Mouse (Mus musculus): ENCODE measurements around the gene Itgb5. TPM values are rescaled to one million over a fixed set of nuclear protein-coding genes. Genes with fewer than 3 reads are reported as not detected.

The Itgb5 gene
- polyA plus RNA-seq, 1 experiment = 144 TPM

DNA sequence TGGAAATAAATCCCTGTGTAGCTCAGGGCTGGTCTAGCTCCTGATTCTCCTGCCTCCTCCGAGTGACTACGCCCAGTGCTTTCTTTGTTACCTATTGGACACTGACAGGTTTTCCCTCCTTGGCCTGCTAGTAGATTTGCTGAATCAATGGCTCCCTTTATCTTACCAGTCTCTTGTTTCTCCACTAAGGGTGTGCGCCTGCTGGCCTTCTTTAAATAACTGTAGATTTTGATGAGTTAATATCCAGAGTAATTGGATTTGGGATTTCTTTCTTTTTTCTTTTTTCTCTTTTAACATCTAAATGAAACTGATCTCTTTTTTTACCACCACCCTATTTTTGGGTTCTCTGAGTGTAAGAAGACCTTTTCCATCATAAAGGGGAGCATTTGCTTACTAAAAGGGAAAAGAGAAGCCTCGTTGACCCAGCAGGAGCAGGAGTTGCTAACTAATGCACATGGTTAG lies 14.7 kb downstream of the Itgb5 start:
- DNase-seq = no peak
- TF ChIP-seq POLR2A (IDR thresholded peaks at IDR 0.05; ENCODE audit: borderline replicate concordance, extremely low read depth, low read depth, low read length) (no peak), CTCF (IDR thresholded peaks at IDR 0.05; ENCODE audit: insufficient read depth, low read length) (no peak)
- no peak overlapping the region for H3K4me3 ChIP-seq (replicated peaks; ENCODE audit: extremely low read depth, low read depth, low read length)
- H3K4me1 ChIP-seq (ENCODE audit: control insufficient read depth, insufficient read depth, low read length) = no peaks in the 10 kb centered on the region
- 77% methylated on average over 4 of the region's 4 CpGs for WGBS

DNA sequence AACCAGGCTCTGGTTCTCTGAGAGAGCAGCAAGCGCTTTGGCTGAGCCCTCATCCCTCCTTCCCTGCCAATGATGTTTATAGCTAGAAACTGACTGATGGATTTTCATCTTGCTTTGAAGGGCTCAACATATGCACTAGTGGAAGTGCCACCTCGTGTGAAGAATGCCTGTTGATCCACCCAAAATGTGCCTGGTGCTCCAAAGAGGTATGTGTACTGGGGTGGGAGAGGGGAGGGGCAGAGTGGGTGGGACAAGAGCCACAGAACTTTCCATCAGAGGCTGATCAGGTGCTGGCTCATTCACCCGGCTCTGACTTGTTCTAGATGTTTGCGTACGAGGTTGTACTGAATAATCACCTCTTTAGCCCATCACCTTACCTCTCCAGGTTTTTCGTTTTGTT lies 15.4 kb downstream of the Itgb5 start:
- Histone ChIP-seq H3K4me3 (replicated peaks; ENCODE audit: extremely low read depth, low read depth, low read length) (no peak overlapping the region), H3K4me1 (ENCODE audit: control insufficient read depth, insufficient read depth, low read length) (no peaks in the 10 kb centered on the region)
- 77% methylated on average over 6 of the region's 6 CpGs for WGBS
- no peak for DNase-seq
- TF ChIP-seq POLR2A (IDR thresholded peaks at IDR 0.05; ENCODE audit: borderline replicate concordance, extremely low read depth, low read depth, low read length) (no peak), CTCF (IDR thresholded peaks at IDR 0.05; ENCODE audit: insufficient read depth, low read length) (no peak)

- Histone ChIP-seq H3K4me3 (replicated peaks; ENCODE audit: extremely low read depth, low read depth, low read length) (no peak overlapping the region), H3K4me1 (ENCODE audit: control insufficient read depth, insufficient read depth, low read length) (no peaks in the 10 kb centered on the region)
- no peak for DNase-seq
- TF ChIP-seq CTCF (IDR thresholded peaks at IDR 0.05; ENCODE audit: insufficient read depth, low read length) (no peak), POLR2A (IDR thresholded peaks at IDR 0.05; ENCODE audit: borderline replicate concordance, extremely low read depth, low read depth, low read length) (no peak)
These were observed 23.8 kb downstream of the Itgb5 start for GRCm38 (mm10) chr16:33853271-33853670.

- WGBS = 67% methylated on average over 2 of the region's 2 CpGs
- DNase-seq = no peak
- Histone ChIP-seq H3K4me1 (ENCODE audit: control insufficient read depth, insufficient read depth, low read length) (no peaks in the 10 kb centered on the region), H3K4me3 (replicated peaks; ENCODE audit: extremely low read depth, low read depth, low read length) (no peak overlapping the region)
- TF ChIP-seq CTCF (IDR thresholded peaks at IDR 0.05; ENCODE audit: insufficient read depth, low read length) (no peak), POLR2A (IDR thresholded peaks at IDR 0.05; ENCODE audit: borderline replicate concordance, extremely low read depth, low read depth, low read length) (no peak)
These were observed 29.3 kb downstream of the Itgb5 start for GRCm38 (mm10) chr16:33858766-33859165.

GRCm38 (mm10) chr16:33859380-33859779 lies 29.9 kb downstream of the Itgb5 start:
- Histone ChIP-seq H3K4me3 (replicated peaks; ENCODE audit: extremely low read depth, low read depth, low read length) (no peak overlapping the region), H3K4me1 (ENCODE audit: control insufficient read depth, insufficient read depth, low read length) (no peaks in the 10 kb centered on the region)
- TF ChIP-seq POLR2A (IDR thresholded peaks at IDR 0.05; ENCODE audit: borderline replicate concordance, extremely low read depth, low read depth, low read length) (no peak), CTCF (IDR thresholded peaks at IDR 0.05; ENCODE audit: insufficient read depth, low read length) (no peak)
- DNase-seq = no peak
- 59% methylated on average over 5 of the region's 5 CpGs for WGBS

- WGBS = 45% methylated on average over 14 of the region's 14 CpGs
- DNase-seq = peak; percentile 25
- H3K4me3 ChIP-seq (replicated peaks; ENCODE audit: extremely low read depth, low read depth, low read length) = no peak overlapping the region
These were observed 30.7 kb downstream of the Itgb5 start for GRCm38 (mm10) chr16:33859988-33860700.

DNA sequence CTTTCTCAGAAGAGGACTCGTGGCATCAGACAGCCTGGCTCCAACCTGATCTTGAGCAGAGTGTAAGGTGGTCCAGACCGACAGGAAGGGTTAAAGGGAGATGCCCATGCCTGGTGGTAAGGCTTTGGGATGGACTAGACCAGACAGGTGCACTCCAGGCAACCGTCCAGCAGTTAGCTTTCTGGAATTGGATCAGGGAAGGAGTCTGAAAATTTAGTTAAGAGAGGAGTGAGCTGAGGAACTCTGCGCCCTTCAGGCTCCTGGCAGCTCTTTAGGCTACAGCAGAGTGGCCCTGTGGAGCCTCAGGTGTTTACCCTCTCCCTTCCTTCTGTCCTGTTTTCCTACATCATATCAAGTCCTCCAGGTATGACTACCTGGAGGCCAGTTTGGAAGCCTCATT lies 32.9 kb downstream of the Itgb5 start:
- TF ChIP-seq CTCF (IDR thresholded peaks at IDR 0.05; ENCODE audit: insufficient read depth, low read length) (no peak), POLR2A (IDR thresholded peaks at IDR 0.05; ENCODE audit: borderline replicate concordance, extremely low read depth, low read depth, low read length) (no peak)
- DNase-seq = no peak
- Histone ChIP-seq H3K4me1 (ENCODE audit: control insufficient read depth, insufficient read depth, low read length) (no peaks in the 10 kb centered on the region), H3K4me3 (replicated peaks; ENCODE audit: extremely low read depth, low read depth, low read length) (no peak overlapping the region)
- 77% methylated on average over 4 of the region's 4 CpGs for WGBS

More at GRCm38 (mm10) chr16:33859988-33860700, 30.7 kb downstream of the Itgb5 start:
- no peaks in the 10 kb centered on the region for H3K4me1 ChIP-seq (ENCODE audit: control insufficient read depth, insufficient read depth, low read length)
- TF ChIP-seq POLR2A (IDR thresholded peaks at IDR 0.05; ENCODE audit: borderline replicate concordance, extremely low read depth, low read depth, low read length) (no peak), CTCF (IDR thresholded peaks at IDR 0.05; ENCODE audit: insufficient read depth, low read length) (peak; percentile 44; the same call in 1 of the 2 replicates)

GRCm38 (mm10) chr16:33863208-33863751 lies 33.8 kb downstream of the Itgb5 start:
- Histone ChIP-seq H3K4me3 (replicated peaks; ENCODE audit: extremely low read depth, low read depth, low read length) (no peak overlapping the region), H3K4me1 (ENCODE audit: control insufficient read depth, insufficient read depth, low read length) (no peaks in the 10 kb centered on the region)
- DNase-seq = no peak
- WGBS = 77% methylated on average over 5 of the region's 5 CpGs
- TF ChIP-seq POLR2A (IDR thresholded peaks at IDR 0.05; ENCODE audit: borderline replicate concordance, extremely low read depth, low read depth, low read length) (no peak), CTCF (IDR thresholded peaks at IDR 0.05; ENCODE audit: insufficient read depth, low read length) (no peak)

DNA sequence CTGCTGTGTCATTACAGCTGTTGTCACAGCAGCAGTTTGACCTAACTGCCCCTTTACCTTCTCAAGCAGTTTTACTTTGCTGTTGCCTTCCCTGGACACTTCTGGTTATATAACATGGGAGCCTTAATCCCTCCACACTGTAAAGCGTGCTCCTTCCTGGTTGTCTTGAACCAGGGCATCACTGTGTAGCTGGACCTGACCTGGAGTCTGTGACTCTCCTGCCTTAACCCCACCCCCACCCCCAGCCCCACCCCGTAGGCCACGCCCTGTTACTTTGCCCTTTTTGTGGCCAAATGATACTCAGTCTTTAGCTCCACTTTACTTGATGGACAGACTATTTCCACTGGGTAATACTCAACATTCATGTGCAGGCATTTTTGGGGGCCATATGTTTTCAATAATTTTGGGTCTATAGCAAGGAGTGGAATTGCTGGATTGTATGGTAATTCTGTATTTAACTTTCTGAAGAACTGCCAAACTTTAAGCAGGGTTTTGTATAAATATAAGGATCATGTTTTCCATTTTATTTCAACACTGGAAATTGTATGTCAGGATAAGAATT lies 40.8 kb downstream of the Itgb5 start:
- H3K4me3 ChIP-seq (replicated peaks; ENCODE audit: extremely low read depth, low read depth, low read length) = no peak overlapping the region
- WGBS = 82% methylated on average over 3 of the region's 3 CpGs
- no peak for DNase-seq
- TF ChIP-seq CTCF (IDR thresholded peaks at IDR 0.05; ENCODE audit: insufficient read depth, low read length) = no peak
- no peaks in the 10 kb centered on the region for H3K4me1 ChIP-seq (ENCODE audit: control insufficient read depth, insufficient read depth, low read length)

Data from lung, adult 2 months (tissue).